Mouse (Mus musculus) testis, adult 2 months (tissue): Measurements from ENCODE around the gene Pitpnm1.

Experiments used
- CTCF ChIP-seq: fragments of 200-500 bp; IDR thresholded peaks from 2 replicates; pipeline ENCODE4 v1.5.1; 2012; ENCODE audit warnings: low read depth, mild to moderate bottlenecking, inconsistent platforms, low read length, moderate library complexity; ENCODE audit not compliant: control insufficient read depth, insufficient read depth, insufficient replicate concordance
- POLR2A ChIP-seq: fragments of 200-500 bp; IDR thresholded peaks from 2 replicates; pipeline ENCODE4 v1.6.1; 2012; ENCODE audit warnings: low read depth, mild to moderate bottlenecking, inconsistent platforms, low read length, moderate library complexity; ENCODE audit not compliant: control insufficient read depth

- no peak for TF ChIP-seq POLR2A
- TF ChIP-seq CTCF = no peak
Observed at GRCm38 (mm10) chr19:4115816-4116215, 16.0 kb downstream of the Pitpnm1 start.
